Mouse (Mus musculus) heart, embryonic 10.5 days (tissue): ENCODE measurements around the gene Rab3b. TPM values are rescaled to one million over a fixed set of nuclear protein-coding genes. Genes with fewer than 3 reads are reported as not detected.

Experiments
- DNase-seq: peaks from one replicate; pipeline ENCODE4 v3.0.0-alpha.2; 2017; ENCODE audit warnings: low spot score
- H3K27ac ChIP-seq: fragments of 300-500 bp; sonication (generic); 2 replicates; pipeline ENCODE4 v1.5.1; 2016; ENCODE audit warnings: mild to moderate bottlenecking
- H3K27me3 ChIP-seq: fragments of 300-500 bp; sonication (generic); 2 replicates; pipeline ENCODE4 v1.6.1; 2016; ENCODE audit warnings: mild to moderate bottlenecking; ENCODE audit not compliant: poor library complexity, insufficient read depth, severe bottlenecking
- H3K36me3 ChIP-seq: fragments of 300-500 bp; sonication (generic); 2 replicates; pipeline ENCODE4 v1.6.1; 2016; ENCODE audit warnings: mild to moderate bottlenecking, moderate library complexity
- H3K4me1 ChIP-seq: fragments of 300-500 bp; sonication (generic); 2 replicates; pipeline ENCODE4 v1.6.1; 2016; ENCODE audit warnings: mild to moderate bottlenecking
- H3K4me3 ChIP-seq: fragments of 300-500 bp; sonication (generic); 2 replicates; pipeline ENCODE4 v1.5.1; 2016; ENCODE audit warnings: mild to moderate bottlenecking, moderate library complexity
- H3K9me3 ChIP-seq: fragments of 300-500 bp; sonication (generic); 2 replicates; pipeline ENCODE4 v1.6.1; 2016; ENCODE audit warnings: mild to moderate bottlenecking, moderate library complexity
- WGBS: fragments of 180-500 bp; shearing (Covaris S2); methylation state at CpG from one replicate; pipeline ENCODE4 v1.1.7; 2016; 5-methylcytosine and 5-hydroxymethylcytosine counted together
- polyA plus RNA-seq: library from polyadenylated mRNA; unstranded; fragments of >200 nt; fragmentation: Nextera tagmentation; extraction: Ambion mirVana; gene quantifications from 2 replicates; pipeline ENCODE4 v1.2.1, GENCODE M21; 2016

The Rab3b gene
- polyA plus RNA-seq, 1 experiment from 2014 or later: 15.7 TPM

- DNase-seq: no peak
- Histone ChIP-seq H3K9me3 (no peaks in the 10 kb centered on the region), H3K27me3 (no peaks in the 10 kb centered on the region), H3K27ac (no peak overlapping the region), H3K4me1 (no peaks in the 10 kb centered on the region), H3K36me3 (no peaks in the 10 kb centered on the region), H3K4me3 (no peak overlapping the region)
- 77% methylated on average over 1 of the region's 1 CpGs for WGBS
Measured at GRCm38 (mm10) chr4:108986833-108987472, 108.1 kb downstream of the Rab3b start.

GRCm38 (mm10) chr4:108987473-108987842, 108.6 kb downstream of the Rab3b start:
- Histone ChIP-seq H3K27me3 (no peaks in the 10 kb centered on the region), H3K36me3 (no peaks in the 10 kb centered on the region), H3K9me3 (no peaks in the 10 kb centered on the region), H3K27ac (no peak overlapping the region), H3K4me1 (no peaks in the 10 kb centered on the region), H3K4me3 (no peak overlapping the region)
- 83% methylated on average over 4 of the region's 4 CpGs for WGBS
- no peak for DNase-seq

GRCm38 (mm10) chr4:108989430-108989829, 110.6 kb downstream of the Rab3b start:
- H3K27ac ChIP-seq: no peak overlapping the region
- no peak overlapping the region for H3K4me3 ChIP-seq
- no peaks in the 10 kb centered on the region for H3K4me1 ChIP-seq
- DNase-seq: no peak
- no peaks in the 10 kb centered on the region for H3K9me3 ChIP-seq
- 63% methylated on average over 2 of the region's 2 CpGs for WGBS
- H3K27me3 ChIP-seq: no peaks in the 10 kb centered on the region
- H3K36me3 ChIP-seq: no peaks in the 10 kb centered on the region

- Histone ChIP-seq H3K4me1 (no peaks in the 10 kb centered on the region), H3K9me3 (no peaks in the 10 kb centered on the region), H3K27ac (no peak overlapping the region; the same call in 1 of the 2 replicates), H3K27me3 (no peaks in the 10 kb centered on the region), H3K36me3 (no peaks in the 10 kb centered on the region), H3K4me3 (no peak overlapping the region)
- no peak for DNase-seq
Measured at GRCm38 (mm10) chr4:108990032-108990431, 111.2 kb downstream of the Rab3b start.

GRCm38 (mm10) chr4:108990571-108990970, 111.7 kb downstream of the Rab3b start:
- no peak overlapping the region for H3K4me3 ChIP-seq
- no peaks in the 10 kb centered on the region for H3K27me3 ChIP-seq
- H3K36me3 ChIP-seq: no peaks in the 10 kb centered on the region
- no peak overlapping the region for H3K27ac ChIP-seq
- no peak for DNase-seq
- no peaks in the 10 kb centered on the region for H3K4me1 ChIP-seq
- H3K9me3 ChIP-seq: no peaks in the 10 kb centered on the region
- 83% methylated on average over 6 of the region's 6 CpGs for WGBS

- H3K4me1 ChIP-seq: no peaks in the 10 kb centered on the region
- H3K9me3 ChIP-seq: no peaks in the 10 kb centered on the region
- H3K4me3 ChIP-seq: no peak overlapping the region
- no peaks in the 10 kb centered on the region for H3K36me3 ChIP-seq
- no peak for DNase-seq
- H3K27ac ChIP-seq: no peak overlapping the region
- no peaks in the 10 kb centered on the region for H3K27me3 ChIP-seq
Measured at GRCm38 (mm10) chr4:108991811-108992210, 112.9 kb downstream of the Rab3b start.

Other genes starting within 250 kb of the Rab3b start
- gene 3110021N24Rik, start 159.4 kb upstream of the Rab3b start, polyA plus RNA-seq: 0.92 and 1.4 TPM in 2 replicates
- gene Zfyve9, start 98.3 kb upstream of the Rab3b start, polyA plus RNA-seq: 3.3 and 3.4 TPM in 2 replicates
- gene Btf3l4, start 45.4 kb upstream of the Rab3b start, polyA plus RNA-seq: 160 and 165 TPM in 2 replicates
- gene Txndc12, start 44.5 kb upstream of the Rab3b start, polyA plus RNA-seq: 101 and 106 TPM in 2 replicates
- gene Kti12, start 31.3 kb upstream of the Rab3b start, polyA plus RNA-seq: 38.5 and 57.3 TPM in 2 replicates
- gene A730015C16Rik, start 30.4 kb upstream of the Rab3b start, polyA plus RNA-seq: 1.2 and 1.4 TPM in 2 replicates
- gene Nrd1, start 121.6 kb downstream of the Rab3b start, polyA plus RNA-seq: 54.4 and 62.4 TPM in 2 replicates